Mouse (Mus musculus): ENCODE measurements at regions not wholly inside any gene's neighbourhood (a gene's known extent, or its start where the extent isn't known, plus 50 kb on each side); places are given as distances from the start of the nearest gene placed in this dataset.

- no peak overlapping the region for H3K27ac ChIP-seq (ENCODE audit: insufficient read depth, low read depth)
- H3K27me3 ChIP-seq (replicated peaks), result no peaks in the 10 kb centered on the region
- DNase-seq (ENCODE audit: extremely low read depth), result no peak
- H3K9ac ChIP-seq (ENCODE audit: insufficient read depth, low read depth), result no peak overlapping the region
- H3K36me3 ChIP-seq (replicated peaks in 1 of 2; ENCODE audit: control insufficient read depth in 1 of 2, insufficient read depth in 1 of 2, low read length in 1 of 2), result no peaks in the 10 kb centered on the region
- dilution Hi-C loops (cut with MboI; ENCODE audit: extremely low pct_ligation_motif_present, extremely low pct_unique_long_range_greater_than_20kb, low sequenced_read_pairs), result no loop called here
- no peaks in the 10 kb centered on the region; the same call in 1 of the 2 replicates for H3K79me2 ChIP-seq (replicated peaks; ENCODE audit: control insufficient read depth, extremely low read depth, insufficient read depth, poor library complexity, severe bottlenecking)
- H3K4me2 ChIP-seq (ENCODE audit: insufficient read depth, low read depth, poor library complexity, severe bottlenecking), result no peak overlapping the region
- in situ Hi-C loops (cut with MboI; ENCODE audit: low pct_ligation_motif_present, low pct_unique_long_range_greater_than_20kb, low sequenced_read_pairs), result no loop called here
- H3K4me1 ChIP-seq (ENCODE audit: control insufficient read depth in 1 of 2, insufficient read depth in 2 of 2), result no peaks in the 10 kb centered on the region
- H3K4me3 ChIP-seq (replicated peaks in 1 of 3; ENCODE audit: low read depth in 2 of 3, low read length in 2 of 3, poor library complexity in 1 of 3), result no peak overlapping the region
- TF ChIP-seq TCF12 (IDR thresholded peaks at IDR 0.05; ENCODE audit: low read depth, low read length), result no peak
- TF ChIP-seq MAZ (IDR thresholded peaks at IDR 0.05; ENCODE audit: low read depth, low read length), result no peak
- TF ChIP-seq E2F4 (IDR thresholded peaks at IDR 0.05; ENCODE audit: insufficient replicate concordance, low read depth, low read length), result no peak
- no peak for TF ChIP-seq SIN3A (IDR thresholded peaks at IDR 0.05; ENCODE audit: low read length)
- no peak for TF ChIP-seq USF1 (IDR thresholded peaks at IDR 0.05; ENCODE audit: low read depth, low read length)
- no peak for TF ChIP-seq MYC (IDR thresholded peaks at IDR 0.05; ENCODE audit: low read depth, low read length)
- TF ChIP-seq ZKSCAN1 (IDR thresholded peaks at IDR 0.05; ENCODE audit: borderline replicate concordance, low read depth, low read length), result no peak
- H3K9me3 ChIP-seq (replicated peaks; ENCODE audit: low read length), result no peaks in the 10 kb centered on the region
Observed at GRCm38 (mm10) chr1:81537836-81538235, 461.1 kb downstream of the Nyap2 start.

GRCm38 (mm10) chr1:81539591-81540311 is 463.0 kb downstream of the Nyap2 start:
- no peak for TF ChIP-seq BHLHE40 (IDR thresholded peaks at IDR 0.05; ENCODE audit: low read depth, low read length)
- TF ChIP-seq MAZ (IDR thresholded peaks at IDR 0.05; ENCODE audit: low read depth, low read length), result no peak
- TF ChIP-seq JUN (IDR thresholded peaks at IDR 0.05; ENCODE audit: insufficient read depth, low read depth, low read length), result no peak
- TF ChIP-seq MXI1 (IDR thresholded peaks at IDR 0.05; ENCODE audit: low read depth, low read length), result no peak
- no peak for TF ChIP-seq RCOR1 (conservative IDR thresholded peaks at IDR 0.05; ENCODE audit: low read depth, low read length)
- TF ChIP-seq CHD1 (IDR thresholded peaks at IDR 0.05; ENCODE audit: low read depth, low read length), result no peak
- no peak for TF ChIP-seq MEF2A (IDR thresholded peaks at IDR 0.05; ENCODE audit: borderline replicate concordance, low read depth, low read length)
- Histone ChIP-seq H3K27ac (ENCODE audit: insufficient read depth, low read depth) (no peak overlapping the region), H3K4me2 (ENCODE audit: insufficient read depth, low read depth, poor library complexity, severe bottlenecking) (no peak overlapping the region), H3K9me3 (replicated peaks; ENCODE audit: low read length) (no peaks in the 10 kb centered on the region), H3K27me3 (replicated peaks) (no peaks in the 10 kb centered on the region), H3K79me2 (replicated peaks; ENCODE audit: control insufficient read depth, extremely low read depth, insufficient read depth, poor library complexity, severe bottlenecking) (no peaks in the 10 kb centered on the region), H3K4me1 (ENCODE audit: control insufficient read depth in 1 of 2, insufficient read depth in 2 of 2) (no peaks in the 10 kb centered on the region), H3K9ac (ENCODE audit: insufficient read depth, low read depth) (no peak overlapping the region), H3K4me3 (replicated peaks in 1 of 3; ENCODE audit: low read depth in 2 of 3, low read length in 2 of 3, poor library complexity in 1 of 3) (no peak overlapping the region), H3K36me3 (replicated peaks in 1 of 2; ENCODE audit: control insufficient read depth in 1 of 2, insufficient read depth in 1 of 2, low read length in 1 of 2) (no peaks in the 10 kb centered on the region)
- no peak for DNase-seq (ENCODE audit: extremely low read depth)
- dilution Hi-C loops (cut with MboI; ENCODE audit: extremely low pct_ligation_motif_present, extremely low pct_unique_long_range_greater_than_20kb, low sequenced_read_pairs), result no loop called here
- in situ Hi-C loops (cut with MboI; ENCODE audit: low pct_ligation_motif_present, low pct_unique_long_range_greater_than_20kb, low sequenced_read_pairs), result no loop called here

All from CH12.LX (cell line).